Mouse (Mus musculus): ENCODE results near the gene Vmn1r168. TPM values are rescaled to one million over a fixed set of nuclear protein-coding genes. Genes with fewer than 3 reads are reported as not detected.
"Not testable (repeated sequence)": the region's sequence is repeated elsewhere in the genome, so short reads cannot be mapped to it uniquely, and the experiment has no call there.

Gene Vmn1r168
- polyA plus RNA-seq (2012; rRNA removed) = not detected in 2 replicates

DNA sequence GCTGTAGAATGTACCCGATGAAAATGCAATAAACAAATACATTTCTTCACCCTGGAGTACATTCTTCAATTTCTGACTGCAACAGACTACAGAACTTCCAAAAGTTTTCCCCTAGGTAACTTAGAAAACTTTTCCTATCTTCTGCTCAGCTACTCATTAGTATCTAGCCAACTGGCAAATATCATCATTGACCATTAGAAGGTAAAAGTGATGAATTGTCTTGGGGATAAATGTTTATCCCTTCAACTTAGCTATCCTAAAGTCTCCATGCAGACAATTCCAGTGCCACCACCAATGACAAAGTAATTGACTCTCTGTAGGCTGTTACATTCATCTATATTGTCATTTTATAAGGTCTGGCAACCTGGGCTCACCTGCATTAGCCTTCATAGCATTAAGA is at the start of gene Vmn1r168:
Vmn1r168 (plus strand) TSS at position 301 of the 400 bp plus-strand sequence.
- not testable (repeated sequence) for DNase-seq (ENCODE audit: extremely low spot score in 1 of 2, low spot score in 1 of 2)

DNA sequence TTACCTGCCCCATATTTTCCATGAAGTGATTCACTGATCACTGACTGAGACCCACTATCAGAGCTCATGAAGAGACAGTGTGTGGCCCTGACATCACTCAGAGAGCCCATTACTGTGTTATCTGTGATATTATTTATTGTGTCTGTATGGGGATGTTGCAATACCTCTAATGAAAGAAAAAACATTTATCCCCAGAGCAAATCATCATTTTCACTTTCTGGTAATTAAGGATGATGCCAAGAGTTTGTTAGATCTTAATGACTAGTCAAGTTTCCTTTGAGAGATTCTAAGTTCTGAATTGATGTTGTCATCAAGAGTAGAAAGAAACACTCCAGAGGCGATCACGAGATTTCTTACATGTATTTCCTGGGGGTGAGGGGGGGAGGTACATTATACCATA is 32.4 kb upstream of the Vmn1r168 start, which contains the start of gene Vmn1r167:
Vmn1r167 (minus strand) TSS at position 101 of the 400 bp plus-strand sequence.
- DNase-seq (ENCODE audit: extremely low spot score in 1 of 2, low spot score in 1 of 2) = not testable (repeated sequence)

DNA sequence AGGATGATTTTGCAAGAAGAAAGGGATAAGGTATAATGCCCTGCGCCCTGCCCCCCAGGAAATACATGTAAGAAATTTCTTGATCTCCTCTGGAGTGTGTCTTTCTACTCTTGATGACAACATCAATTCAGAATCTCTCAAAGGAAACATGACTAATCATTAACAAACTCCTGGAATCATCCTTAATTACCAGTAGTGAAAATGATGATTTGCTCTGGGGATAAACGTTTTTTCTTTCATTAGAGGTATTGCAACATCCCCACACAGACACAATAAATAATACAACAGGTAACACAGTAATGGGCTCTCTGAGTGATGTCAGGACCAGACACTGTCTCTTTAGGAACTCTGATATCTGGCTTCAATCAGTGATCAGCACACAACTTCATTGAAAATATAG is 35.7 kb downstream of the Vmn1r168 start, which contains the start of gene Vmn1r169:
Vmn1r169 (plus strand) TSS at position 301 of the 400 bp plus-strand sequence.
- DNase-seq (ENCODE audit: extremely low spot score in 1 of 2, low spot score in 1 of 2) = not testable (repeated sequence)

Other genes starting within 250 kb of the Vmn1r168 start
- gene Nlrp4e, start 238.5 kb upstream of the Vmn1r168 start, polyA plus RNA-seq (2012; rRNA removed) = not detected in 2 replicates
- gene Nlrp5, start 153.8 kb upstream of the Vmn1r168 start, polyA plus RNA-seq (2012; rRNA removed) = not detected in 2 replicates
- not detected in 2 replicates for gene Vmn1r167, start 32.5 kb upstream of the Vmn1r168 start, polyA plus RNA-seq (2012; rRNA removed)
- not detected in 2 replicates for gene Vmn1r169, start 35.8 kb downstream of the Vmn1r168 start, polyA plus RNA-seq (2012; rRNA removed)
- gene Vmn1r170, start 66.4 kb downstream of the Vmn1r168 start, polyA plus RNA-seq (2012; rRNA removed) = not detected in 2 replicates
- not detected in 2 replicates for gene Vmn1r171, start 91.0 kb downstream of the Vmn1r168 start, polyA plus RNA-seq (2012; rRNA removed)
- not detected in 2 replicates for gene Vmn1r172, start 118.6 kb downstream of the Vmn1r168 start, polyA plus RNA-seq (2012; rRNA removed)
- gene Vmn1r173, start 161.0 kb downstream of the Vmn1r168 start, polyA plus RNA-seq (2012; rRNA removed) = not detected in 2 replicates
- not detected in 2 replicates for gene Vmn1r174, start 212.5 kb downstream of the Vmn1r168 start, polyA plus RNA-seq (2012; rRNA removed)

All from frontal cortex, adult 2 months (tissue).